Mouse (Mus musculus): ENCODE results near the gene Gng7. TPM values are rescaled to one million over a fixed set of nuclear protein-coding genes. Genes with fewer than 3 reads are reported as not detected.
A peak's percentile ranks its signal among the peaks of the same experiment; 100 is the strongest.

Gene Gng7
- polyA plus RNA-seq, 1 experiment from 2014 or later = 8.0 TPM

GRCm38 (mm10) chr10:80955536-80955935 is 59.2 kb downstream of the Gng7 start:
- ATAC-seq (replicated peaks; ENCODE audit: low FRiP score) = no peak; the same call in 1 of the 2 replicates
- H3K4me1 ChIP-seq (replicated peaks; ENCODE audit: control insufficient read depth, insufficient read depth, low read length) = 0 out of 2 replicates have a peak, but pooled peaks cover 2% of the 10 kb centered on the region
- H3K4me2 ChIP-seq (ENCODE audit: low read depth, low read length, severe bottlenecking) = no peak overlapping the region
- 23% methylated on average over 9 of the region's 9 CpGs for WGBS
- H3K27me3 ChIP-seq (ENCODE audit: control insufficient read depth, insufficient read depth, low read length) = no peaks in the 10 kb centered on the region
- no peak overlapping the region for H3K4me3 ChIP-seq (ENCODE audit: low read depth, low read length)
- no peaks in the 10 kb centered on the region for H3K36me3 ChIP-seq (ENCODE audit: control insufficient read depth, insufficient read depth, low read length)
- no peaks in the 10 kb centered on the region for H3K9me3 ChIP-seq (ENCODE audit: control insufficient read depth, low read length)
- no peak overlapping the region for H3K27ac ChIP-seq (ENCODE audit: low read depth, low read length)
- H3K9ac ChIP-seq (ENCODE audit: low read length) = peak overlapping the region; percentile 43; the same call in 1 of the 2 replicates
- peak; percentile 77 for DNase-seq (ENCODE audit: low spot score)

GRCm38 (mm10) chr10:80954843-80955242 is 59.9 kb downstream of the Gng7 start:
- no peak overlapping the region for H3K27ac ChIP-seq (ENCODE audit: low read depth, low read length)
- no peak for ATAC-seq (replicated peaks; ENCODE audit: low FRiP score)
- H3K4me3 ChIP-seq (ENCODE audit: low read depth, low read length) = no peak overlapping the region

GRCm38 (mm10) chr10:80954415-80954814 is 60.3 kb downstream of the Gng7 start:
- DNase-seq (ENCODE audit: low spot score) (no peak), ATAC-seq (replicated peaks; ENCODE audit: low FRiP score) (no peak)
- Histone ChIP-seq H3K9me3 (ENCODE audit: control insufficient read depth, low read length) (no peaks in the 10 kb centered on the region), H3K4me3 (ENCODE audit: low read depth, low read length) (no peak overlapping the region), H3K27me3 (ENCODE audit: control insufficient read depth, insufficient read depth, low read length) (no peaks in the 10 kb centered on the region), H3K9ac (ENCODE audit: low read length) (no peak overlapping the region), H3K4me1 (replicated peaks; ENCODE audit: control insufficient read depth, insufficient read depth, low read length) (0 out of 2 replicates have a peak, but pooled peaks cover 2% of the 10 kb centered on the region), H3K36me3 (ENCODE audit: control insufficient read depth, insufficient read depth, low read length) (no peaks in the 10 kb centered on the region), H3K4me2 (ENCODE audit: low read depth, low read length, severe bottlenecking) (no peak overlapping the region), H3K27ac (ENCODE audit: low read depth, low read length) (no peak overlapping the region)
- 83% methylated on average over 13 of the region's 13 CpGs for WGBS

More at GRCm38 (mm10) chr10:80954843-80955242, 59.9 kb downstream of the Gng7 start:
- H3K4me1 ChIP-seq (replicated peaks; ENCODE audit: control insufficient read depth, insufficient read depth, low read length) = 0 out of 2 replicates have a peak, but pooled peaks cover 2% of the 10 kb centered on the region
- no peaks in the 10 kb centered on the region for H3K36me3 ChIP-seq (ENCODE audit: control insufficient read depth, insufficient read depth, low read length)
- no peaks in the 10 kb centered on the region for H3K27me3 ChIP-seq (ENCODE audit: control insufficient read depth, insufficient read depth, low read length)
- H3K9ac ChIP-seq (ENCODE audit: low read length) = no peak overlapping the region
- 88% methylated on average over 6 of the region's 6 CpGs for WGBS
- DNase-seq (ENCODE audit: low spot score) = no peak
- no peaks in the 10 kb centered on the region for H3K9me3 ChIP-seq (ENCODE audit: control insufficient read depth, low read length)
- no peak overlapping the region for H3K4me2 ChIP-seq (ENCODE audit: low read depth, low read length, severe bottlenecking)

DNA sequence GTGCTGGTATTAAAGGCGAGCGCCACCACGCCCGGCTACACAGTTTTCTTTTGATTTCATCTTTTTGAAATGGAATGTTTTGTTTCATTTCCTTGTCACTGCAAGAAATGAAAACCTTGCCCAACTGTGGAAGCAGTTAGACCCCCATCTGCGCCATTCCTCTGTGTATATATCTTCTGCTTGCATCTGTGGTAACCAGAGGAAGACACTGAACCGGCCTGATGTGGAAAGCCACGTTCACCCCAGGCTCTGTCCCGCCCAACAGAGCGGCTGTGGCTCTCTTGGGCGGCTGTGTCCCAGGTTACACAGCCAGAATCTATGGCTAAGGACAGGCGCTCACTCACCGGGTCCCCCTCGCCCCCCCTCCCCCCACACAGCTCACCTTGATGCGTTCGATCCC is 62.3 kb downstream of the Gng7 start:
- ATAC-seq (replicated peaks; ENCODE audit: low FRiP score) (no peak), DNase-seq (ENCODE audit: low spot score) (no peak)
- Histone ChIP-seq H3K4me2 (ENCODE audit: low read depth, low read length, severe bottlenecking) (no peak overlapping the region), H3K4me3 (ENCODE audit: low read depth, low read length) (no peak overlapping the region), H3K36me3 (ENCODE audit: control insufficient read depth, insufficient read depth, low read length) (no peaks in the 10 kb centered on the region), H3K4me1 (replicated peaks; ENCODE audit: control insufficient read depth, insufficient read depth, low read length) (0 out of 2 replicates have a peak, but pooled peaks cover 2% of the 10 kb centered on the region), H3K9me3 (ENCODE audit: control insufficient read depth, low read length) (no peaks in the 10 kb centered on the region), H3K27ac (ENCODE audit: low read depth, low read length) (no peak overlapping the region), H3K27me3 (ENCODE audit: control insufficient read depth, insufficient read depth, low read length) (no peaks in the 10 kb centered on the region), H3K9ac (ENCODE audit: low read length) (no peak overlapping the region)
- 74% methylated on average over 15 of the region's 15 CpGs for WGBS

DNA sequence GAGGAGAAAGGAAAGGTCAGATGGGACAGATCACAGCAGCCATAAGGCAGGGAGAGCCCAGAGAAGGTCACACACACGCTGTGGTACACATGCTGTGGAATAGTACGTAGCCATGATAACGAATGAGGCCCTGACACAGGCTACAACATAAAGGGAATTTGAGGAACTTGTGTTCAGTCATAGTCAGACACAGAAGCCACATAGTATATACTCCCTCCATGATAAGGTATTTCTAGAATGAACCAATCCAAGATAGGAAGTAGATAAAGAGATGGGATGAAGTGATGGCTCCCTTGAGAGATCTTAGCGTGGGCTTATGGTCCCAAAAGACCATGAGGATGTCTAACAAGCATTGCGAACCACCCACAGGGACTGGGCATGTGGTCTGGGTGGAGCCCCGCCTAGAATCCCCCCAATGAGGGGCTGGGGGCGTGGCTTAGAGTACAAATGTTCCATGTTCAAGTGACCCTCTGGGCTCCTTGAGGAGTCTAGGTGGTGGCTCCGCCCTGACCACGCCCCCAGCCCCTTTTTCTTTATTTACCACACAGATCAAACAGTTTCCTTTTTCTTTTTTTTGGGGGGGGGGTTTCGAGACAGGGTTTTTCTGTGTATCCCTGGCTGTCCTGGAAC is 62.9 kb downstream of the Gng7 start:
- no peaks in the 10 kb centered on the region for H3K27me3 ChIP-seq (ENCODE audit: control insufficient read depth, insufficient read depth, low read length)
- ATAC-seq (replicated peaks; ENCODE audit: low FRiP score) (no peak), DNase-seq (ENCODE audit: low spot score) (no peak)
- H3K4me2 ChIP-seq (ENCODE audit: low read depth, low read length, severe bottlenecking) = no peak overlapping the region
- H3K9ac ChIP-seq (ENCODE audit: low read length) = no peak overlapping the region
- H3K27ac ChIP-seq (ENCODE audit: low read depth, low read length) = no peak overlapping the region
- WGBS = 81% methylated on average over 10 of the region's 10 CpGs
- H3K36me3 ChIP-seq (ENCODE audit: control insufficient read depth, insufficient read depth, low read length) = no peaks in the 10 kb centered on the region
- 0 out of 2 replicates have a peak, but pooled peaks cover 2% of the 10 kb centered on the region for H3K4me1 ChIP-seq (replicated peaks; ENCODE audit: control insufficient read depth, insufficient read depth, low read length)
- no peak overlapping the region for H3K4me3 ChIP-seq (ENCODE audit: low read depth, low read length)
- no peaks in the 10 kb centered on the region for H3K9me3 ChIP-seq (ENCODE audit: control insufficient read depth, low read length)

- DNase-seq (ENCODE audit: low spot score) (no peak), ATAC-seq (replicated peaks; ENCODE audit: low FRiP score) (no peak)
- no peaks in the 10 kb centered on the region for H3K9me3 ChIP-seq (ENCODE audit: control insufficient read depth, low read length)
- no peaks in the 10 kb centered on the region for H3K36me3 ChIP-seq (ENCODE audit: control insufficient read depth, insufficient read depth, low read length)
- H3K4me1 ChIP-seq (replicated peaks; ENCODE audit: control insufficient read depth, insufficient read depth, low read length) = no peaks in the 10 kb centered on the region
- no peak overlapping the region for H3K4me3 ChIP-seq (ENCODE audit: low read depth, low read length)
- no peaks in the 10 kb centered on the region for H3K27me3 ChIP-seq (ENCODE audit: control insufficient read depth, insufficient read depth, low read length)
- no peak overlapping the region for H3K4me2 ChIP-seq (ENCODE audit: low read depth, low read length, severe bottlenecking)
- no peak overlapping the region for H3K9ac ChIP-seq (ENCODE audit: low read length)
- no peak overlapping the region for H3K27ac ChIP-seq (ENCODE audit: low read depth, low read length)
- WGBS = 26% methylated on average over 5 of the region's 5 CpGs
These were observed 64.4 kb downstream of the Gng7 start for GRCm38 (mm10) chr10:80950314-80950713.

DNA sequence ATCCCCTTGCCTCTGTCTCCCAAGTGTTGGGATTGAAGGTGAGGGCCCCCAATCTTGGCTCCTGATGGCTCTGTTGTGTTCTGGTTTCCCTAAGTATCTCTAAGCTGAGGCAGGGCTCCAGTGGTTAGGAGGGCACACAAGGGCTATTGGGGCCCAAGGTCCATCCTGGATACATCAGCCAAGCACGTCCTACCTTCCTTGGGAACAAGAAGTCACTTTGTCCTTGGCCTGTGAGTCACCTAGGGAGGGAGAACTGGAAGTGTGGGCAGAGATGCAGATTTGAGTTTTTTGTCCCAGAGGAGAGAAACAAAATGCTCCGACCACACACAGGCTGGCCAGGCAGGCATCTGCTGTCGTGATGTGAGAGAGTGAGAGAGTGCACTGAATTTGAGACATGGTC is 65.7 kb downstream of the Gng7 start:
- no peak overlapping the region for H3K4me3 ChIP-seq (ENCODE audit: low read depth, low read length)
- no peaks in the 10 kb centered on the region for H3K9me3 ChIP-seq (ENCODE audit: control insufficient read depth, low read length)
- H3K36me3 ChIP-seq (ENCODE audit: control insufficient read depth, insufficient read depth, low read length) = no peaks in the 10 kb centered on the region
- DNase-seq (ENCODE audit: low spot score) (no peak), ATAC-seq (replicated peaks; ENCODE audit: low FRiP score) (no peak)
- H3K9ac ChIP-seq (ENCODE audit: low read length) = no peak overlapping the region
- 68% methylated on average over 3 of the region's 3 CpGs for WGBS
- H3K4me2 ChIP-seq (ENCODE audit: low read depth, low read length, severe bottlenecking) = no peak overlapping the region
- H3K4me1 ChIP-seq (replicated peaks; ENCODE audit: control insufficient read depth, insufficient read depth, low read length) = no peaks in the 10 kb centered on the region
- no peaks in the 10 kb centered on the region for H3K27me3 ChIP-seq (ENCODE audit: control insufficient read depth, insufficient read depth, low read length)
- H3K27ac ChIP-seq (ENCODE audit: low read depth, low read length) = no peak overlapping the region

GRCm38 (mm10) chr10:80948570-80948969 is 66.2 kb downstream of the Gng7 start:
- 24% methylated on average over 6 of the region's 6 CpGs for WGBS
- ATAC-seq (replicated peaks; ENCODE audit: low FRiP score) (no peak), DNase-seq (ENCODE audit: low spot score) (no peak)
- Histone ChIP-seq H3K9ac (ENCODE audit: low read length) (no peak overlapping the region), H3K4me3 (ENCODE audit: low read depth, low read length) (no peak overlapping the region), H3K4me1 (replicated peaks; ENCODE audit: control insufficient read depth, insufficient read depth, low read length) (no peaks in the 10 kb centered on the region), H3K9me3 (ENCODE audit: control insufficient read depth, low read length) (no peaks in the 10 kb centered on the region), H3K27me3 (ENCODE audit: control insufficient read depth, insufficient read depth, low read length) (no peaks in the 10 kb centered on the region), H3K36me3 (ENCODE audit: control insufficient read depth, insufficient read depth, low read length) (no peaks in the 10 kb centered on the region), H3K27ac (ENCODE audit: low read depth, low read length) (no peak overlapping the region), H3K4me2 (ENCODE audit: low read depth, low read length, severe bottlenecking) (no peak overlapping the region)

DNA sequence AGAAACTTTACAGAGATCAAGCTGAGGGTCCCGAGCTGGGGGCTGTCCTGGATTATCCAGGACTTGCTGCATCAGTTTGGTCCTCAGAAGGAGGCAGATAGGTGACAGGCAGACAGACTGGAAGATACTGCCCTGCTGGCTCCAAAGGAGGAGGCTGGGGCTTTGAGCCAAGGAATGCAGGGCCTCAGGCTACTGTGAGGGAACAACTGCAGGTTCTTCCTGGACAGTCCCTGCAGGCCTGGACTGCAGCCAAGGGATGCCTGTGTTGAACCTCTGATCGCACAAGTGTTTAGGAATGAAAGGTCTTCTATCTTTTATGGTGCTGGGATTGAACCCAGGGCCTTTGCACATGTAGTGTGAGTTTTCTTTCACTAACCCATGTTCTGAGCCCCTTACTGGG is 66.9 kb downstream of the Gng7 start:
- Histone ChIP-seq H3K4me3 (ENCODE audit: low read depth, low read length) (no peak overlapping the region), H3K9me3 (ENCODE audit: control insufficient read depth, low read length) (no peaks in the 10 kb centered on the region), H3K27ac (ENCODE audit: low read depth, low read length) (no peak overlapping the region), H3K9ac (ENCODE audit: low read length) (no peak overlapping the region), H3K27me3 (ENCODE audit: control insufficient read depth, insufficient read depth, low read length) (no peaks in the 10 kb centered on the region), H3K36me3 (ENCODE audit: control insufficient read depth, insufficient read depth, low read length) (no peaks in the 10 kb centered on the region), H3K4me2 (ENCODE audit: low read depth, low read length, severe bottlenecking) (no peak overlapping the region), H3K4me1 (replicated peaks; ENCODE audit: control insufficient read depth, insufficient read depth, low read length) (no peaks in the 10 kb centered on the region)
- ATAC-seq (replicated peaks; ENCODE audit: low FRiP score) = no peak
- DNase-seq (ENCODE audit: low spot score) = no peak
- 57% methylated on average over 2 of the region's 2 CpGs for WGBS
